24 mouse cellular contexts compared by ENCODE assay signal in the genomic region with DNA sequence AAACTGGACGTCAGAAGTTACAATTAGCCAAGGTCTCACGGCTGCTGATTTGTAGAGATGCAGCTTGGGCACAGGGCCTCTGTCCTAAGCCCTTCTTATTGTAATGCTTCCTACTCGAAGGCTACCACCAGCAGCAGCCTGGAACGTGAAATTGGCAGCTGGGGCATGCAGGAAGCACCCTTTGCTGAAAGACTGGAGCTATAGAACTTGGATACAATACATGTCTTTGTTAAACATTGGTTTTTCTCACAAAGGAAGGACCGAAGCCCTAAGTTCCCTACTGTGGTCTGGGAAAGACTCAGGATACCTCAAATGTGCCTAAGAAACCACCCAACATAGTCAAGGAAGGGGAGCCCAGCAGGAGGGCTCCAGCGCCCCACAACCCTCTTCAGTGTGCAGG. TPM values are rescaled to one million over a fixed set of nuclear protein-coding genes. Genes with fewer than 3 reads are reported as not detected.
DNase-seq lines count a peak whose midpoint lies in the region; ATAC-seq and TF ChIP-seq lines count a peak whose summit lies in the region.
"Had no signal": no experiment of that assay in that cellular context is flagged by ENCODE, and none has a peak within 500 bp of the region (broad histone marks: within the 10 kb centered on the region; RNA-seq: fewer than 3 reads in every experiment).

No protein-coding gene starts in this region.

- TF ChIP-seq RAD21 in MEL (IDR thresholded peaks at IDR 0.05; ENCODE audit: low read depth, low read length) = no peak

- H3K4me2 ChIP-seq in midbrain, embryonic 14.5 days (ENCODE audit: low read length) = no peak overlapping the region
- H3K4me2 ChIP-seq in lung, postnatal 0 days (replicated peaks; ENCODE audit: low read depth, low read length) = no peak overlapping the region
- H3K4me2 ChIP-seq: embryonic facial prominence, embryonic 13.5 days; forebrain, embryonic 12.5 days; heart, embryonic 12.5 days; hindbrain, embryonic 14.5 days had no signal

- H3K4me1 ChIP-seq in midbrain, embryonic 10.5 days = peaks cover 36% of the 10 kb centered on the region
- H3K4me1 ChIP-seq in midbrain, embryonic 14.5 days (ENCODE audit: control insufficient read depth, insufficient read depth, low read length) = peaks cover 20% of the 10 kb centered on the region
- H3K4me1 ChIP-seq in MEL (ENCODE audit: control insufficient read depth in 1 of 2, insufficient read depth in 2 of 2, low read length in 2 of 2) = peaks cover 17 to 40% of the 10 kb centered on the region in 2 experiments
- peaks cover 66% of the 10 kb centered on the region for H3K4me1 ChIP-seq in bone marrow macrophage, adult 2 months (ENCODE audit: control insufficient read depth, insufficient read depth, low read length)
- peaks cover 34% of the 10 kb centered on the region for H3K4me1 ChIP-seq in lung, adult 2 months (ENCODE audit: control insufficient read depth, insufficient read depth, low read length)
- peaks cover 12% of the 10 kb centered on the region; the same call in 1 of the 2 replicates for H3K4me1 ChIP-seq in lung, postnatal 0 days (ENCODE audit: insufficient read depth, low read depth, low read length)

- TF ChIP-seq EP300 in MEL (IDR thresholded peaks at IDR 0.05; ENCODE audit: low read depth in 1 of 2, low read length in 2 of 2) = no peak
- no peak for TF ChIP-seq EP300 in lung, postnatal 0 days (IDR thresholded peaks at IDR 0.05)

- no peaks in the 10 kb centered on the region for H3K36me3 ChIP-seq in midbrain, embryonic 10.5 days
- H3K36me3 ChIP-seq in midbrain, embryonic 14.5 days (ENCODE audit: control insufficient read depth, insufficient read depth, low read length) = no peaks in the 10 kb centered on the region
- peaks cover 0 to 38% of the 10 kb centered on the region in 2 experiments; a peak in 2 of 4 replicates for H3K36me3 ChIP-seq in MEL (ENCODE audit: control insufficient read depth in 1 of 2, insufficient read depth in 2 of 2, low read length in 2 of 2)
- H3K36me3 ChIP-seq in lung, postnatal 0 days (ENCODE audit: insufficient read depth, low read length) = no peaks in the 10 kb centered on the region
- H3K36me3 ChIP-seq: embryonic facial prominence, embryonic 13.5 days; forebrain, embryonic 12.5 days; heart, embryonic 12.5 days; hindbrain, embryonic 10.5 days had no signal

- H3K9ac ChIP-seq in midbrain, embryonic 14.5 days (replicated peaks; ENCODE audit: low read length) = no peak overlapping the region
- H3K9ac ChIP-seq in MEL (ENCODE audit: control insufficient read depth, low read depth, low read length, poor library complexity, severe bottlenecking) = peak overlapping the region; percentile 48
- H3K9ac ChIP-seq in lung, postnatal 0 days (replicated peaks; ENCODE audit: low read depth) = no peak overlapping the region
- H3K9ac ChIP-seq: embryonic facial prominence, embryonic 13.5 days; forebrain, embryonic 12.5 days; heart, embryonic 12.5 days; hindbrain, embryonic 14.5 days had no signal

- no peak for TF ChIP-seq CTCF in MEL (IDR thresholded peaks at IDR 0.05 in 2 of 3, conservative IDR thresholded peaks at IDR 0.05 in 1 of 3; ENCODE audit: control insufficient read depth in 1 of 3, insufficient read depth in 1 of 3, low read depth in 2 of 3, low read length in 3 of 3, poor library complexity in 1 of 3, severe bottlenecking in 1 of 3)
- TF ChIP-seq CTCF in bone marrow macrophage, adult 2 months (IDR thresholded peaks at IDR 0.05; ENCODE audit: low read depth, low read length) = no peak
- TF ChIP-seq CTCF in lung, adult 2 months (IDR thresholded peaks at IDR 0.05; ENCODE audit: insufficient read depth, low read length) = no peak
- no peak for TF ChIP-seq CTCF in lung, postnatal 0 days (IDR thresholded peaks at IDR 0.05)

- H3K9me3 ChIP-seq in midbrain, embryonic 10.5 days (replicated peaks) = no peaks in the 10 kb centered on the region
- H3K9me3 ChIP-seq in midbrain, embryonic 14.5 days (ENCODE audit: control insufficient read depth, low read length) = no peaks in the 10 kb centered on the region
- H3K9me3 ChIP-seq in MEL (replicated peaks; ENCODE audit: insufficient read depth, low read length) = no peaks in the 10 kb centered on the region
- no peaks in the 10 kb centered on the region for H3K9me3 ChIP-seq in lung, postnatal 0 days (ENCODE audit: low read length)
- H3K9me3 ChIP-seq: embryonic facial prominence, embryonic 13.5 days; forebrain, embryonic 12.5 days; heart, embryonic 12.5 days; hindbrain, embryonic 10.5 days had no signal

- no peaks in the 10 kb centered on the region for H3K79me2 ChIP-seq in MEL (ENCODE audit: control insufficient read depth, insufficient read depth, low read length, poor library complexity)

- no peak for DNase-seq in midbrain, embryonic 10.5 days (ENCODE audit: low spot score)
- DNase-seq in midbrain, embryonic 14.5 days = no peak
- no peak for DNase-seq in MEL (ENCODE audit: low read depth, low spot score)
- DNase-seq in lung, adult 2 months = no peak
- DNase-seq in lung, postnatal 0 days (ENCODE audit: low spot score) = no peak
- DNase-seq: adrenal gland, postnatal 10 days; cerebellum, adult 18-20 months; cerebellum, adult 9-11 months; cerebellum, postnatal 36 days; gastrocnemius, postnatal 10 days; heart, adult 2 months had no signal

- no peak overlapping the region for H3K4me3 ChIP-seq in midbrain, embryonic 10.5 days
- H3K4me3 ChIP-seq in midbrain, embryonic 14.5 days (replicated peaks; ENCODE audit: low read depth, low read length) = no peak overlapping the region
- H3K4me3 ChIP-seq in MEL (ENCODE audit: control insufficient read depth in 1 of 2, insufficient read depth in 1 of 2, low read depth in 2 of 2, low read length in 2 of 2) = peak overlapping the region in 1 of 2 experiments; percentile 10; a peak in 2 of 4 replicates
- H3K4me3 ChIP-seq in bone marrow macrophage, adult 2 months (ENCODE audit: insufficient read depth, low read length) = no peak overlapping the region
- H3K4me3 ChIP-seq in lung, adult 2 months (replicated peaks; ENCODE audit: extremely low read depth, low read depth, low read length) = no peak overlapping the region
- H3K4me3 ChIP-seq in lung, postnatal 0 days (ENCODE audit: low read depth, low read length) = no peak overlapping the region
- H3K4me3 ChIP-seq: embryonic facial prominence, embryonic 13.5 days; forebrain, embryonic 12.5 days; heart, adult 2 months; heart, embryonic 12.5 days; hindbrain, embryonic 10.5 days had no signal

- ATAC-seq in midbrain, embryonic 14.5 days (ENCODE audit: low FRiP score, low TSS enrichment) = no peak
- no peak for ATAC-seq in lung, postnatal 0 days
- ATAC-seq: forebrain, embryonic 16.5 days had no signal

- WGBS in midbrain, embryonic 10.5 days = 37% methylated on average over 6 of the region's 6 CpGs
- WGBS in midbrain, embryonic 14.5 days = 21% methylated on average over 6 of the region's 6 CpGs
- 47% methylated on average over 6 of the region's 6 CpGs for WGBS in lung, adult 2 months
- 57% methylated on average over 6 of the region's 6 CpGs for WGBS in lung, postnatal 0 days

- no peak for TF ChIP-seq POLR2A in MEL (IDR thresholded peaks at IDR 0.05; ENCODE audit: control insufficient read depth in 1 of 2, insufficient read depth in 1 of 2, low read depth in 1 of 2, low read length in 2 of 2, poor library complexity in 1 of 2)
- TF ChIP-seq POLR2A in bone marrow macrophage, adult 2 months (IDR thresholded peaks at IDR 0.05; ENCODE audit: borderline replicate concordance, low read depth, low read length) = no peak
- TF ChIP-seq POLR2A in lung, adult 2 months (IDR thresholded peaks at IDR 0.05; ENCODE audit: borderline replicate concordance, extremely low read depth, low read depth, low read length) = no peak

- H3K27ac ChIP-seq in midbrain, embryonic 10.5 days (replicated peaks) = 0 out of 2 replicates have a peak overlapping the region, but pooled peaks have one; percentile 28
- H3K27ac ChIP-seq in midbrain, embryonic 14.5 days (replicated peaks; ENCODE audit: low read depth, low read length) = no peak overlapping the region
- H3K27ac ChIP-seq in MEL (ENCODE audit: control insufficient read depth, low read depth, low read length) = peak overlapping the region; percentile 97
- peak overlapping the region; percentile 58 for H3K27ac ChIP-seq in bone marrow macrophage, adult 2 months (ENCODE audit: insufficient read depth, low read depth, low read length)
- no peak overlapping the region for H3K27ac ChIP-seq in lung, postnatal 0 days (ENCODE audit: low read length)
- H3K27ac ChIP-seq: embryonic facial prominence, embryonic 13.5 days; forebrain, embryonic 12.5 days; heart, adult 2 months; hindbrain, embryonic 10.5 days; hindbrain, embryonic 14.5 days had no signal

- H3K27me3 ChIP-seq in midbrain, embryonic 10.5 days (ENCODE audit: low read depth, poor library complexity, severe bottlenecking) = no peaks in the 10 kb centered on the region
- H3K27me3 ChIP-seq in midbrain, embryonic 14.5 days (ENCODE audit: control insufficient read depth, insufficient read depth, low read length) = no peaks in the 10 kb centered on the region
- H3K27me3 ChIP-seq in MEL (ENCODE audit: control insufficient read depth in 1 of 2, insufficient read depth in 2 of 2, low read length in 2 of 2) = no peaks in the 10 kb centered on the region
- no peaks in the 10 kb centered on the region for H3K27me3 ChIP-seq in lung, postnatal 0 days (replicated peaks; ENCODE audit: insufficient read depth, low read length)
- H3K27me3 ChIP-seq: CH12.LX; embryonic facial prominence, embryonic 13.5 days; forebrain, embryonic 12.5 days; heart, embryonic 12.5 days had no signal

RNA-seq across cellular contexts. Expression of a gene that starts 11.4 kb away (rescaled TPM):
- polyA plus RNA-seq in midbrain, embryonic 10.5 days (2016; fragmentation: Nextera tagmentation; extraction: Ambion mirVana) = 13.7 and 16.0 TPM in 2 replicates
- polyA plus RNA-seq in midbrain, embryonic 14.5 days (2014; fragmentation: Nextera tagmentation; extraction: Ambion mirVana) = 31.6 and 32.2 TPM in 2 replicates
- total RNA-seq in MEL (2012; rRNA removed) = 0.33 and 0.73 TPM in 2 replicates
- polyA plus RNA-seq in MEL (2012; ENCODE audit: insufficient read depth in 1 of 2, insufficient read length in 2 of 2, low read depth in 1 of 2, low replicate concordance in 2 of 2, missing spikeins in 1 of 2) = 1 to 10 TPM in 1 of 2 experiments, not detected in 1; 3.0 TPM
- 23.1 and 28.0 TPM in 2 replicates for polyA plus RNA-seq in bone marrow macrophage, adult 2 months (2012; ENCODE audit: insufficient read depth, insufficient read length, missing spikeins)
- 22.1 and 23.1 TPM in 2 replicates for polyA plus RNA-seq in lung, adult 2 months (2012; rRNA removed)
- 39.7 and 42.6 TPM in 2 replicates for polyA plus RNA-seq in lung, postnatal 0 days (2015; fragmentation: Nextera tagmentation; extraction: Ambion mirVana)

RNA-seq across cellular contexts. Expression of a gene that starts 31.2 kb away (rescaled TPM):
- polyA plus RNA-seq in midbrain, embryonic 10.5 days (2016; fragmentation: Nextera tagmentation; extraction: Ambion mirVana) = not detected in 2 replicates
- 0.45 TPM in 1 of 2 replicates, not detected in the other for polyA plus RNA-seq in midbrain, embryonic 14.5 days (2014; fragmentation: Nextera tagmentation; extraction: Ambion mirVana)
- total RNA-seq in MEL (2012; rRNA removed) = not detected in 2 replicates
- not detected for polyA plus RNA-seq in MEL (2012; ENCODE audit: insufficient read depth in 1 of 2, insufficient read length in 2 of 2, low read depth in 1 of 2, low replicate concordance in 2 of 2, missing spikeins in 1 of 2)
- polyA plus RNA-seq in bone marrow macrophage, adult 2 months (2012; ENCODE audit: insufficient read depth, insufficient read length, missing spikeins) = not detected in 2 replicates
- not detected in 2 replicates for polyA plus RNA-seq in lung, adult 2 months (2012; rRNA removed)
- polyA plus RNA-seq in lung, postnatal 0 days (2015; fragmentation: Nextera tagmentation; extraction: Ambion mirVana) = 0.08 and 0.14 TPM in 2 replicates
- total RNA-seq: adrenal gland, postnatal 10 days; adrenal gland, postnatal 4 days; CH12.LX; gastrocnemius, postnatal 10 days; gastrocnemius, postnatal 4 days; heart, adult 2 months; heart, postnatal 25 days had no signal
- polyA plus RNA-seq: embryonic facial prominence, embryonic 13.5 days; forebrain, embryonic 12.5 days; forebrain, embryonic 16.5 days; heart, adult 2 months; heart, embryonic 16.5 days; hindbrain, embryonic 10.5 days had no signal

RNA-seq across cellular contexts. Expression of a gene that starts 37.6 kb away (rescaled TPM):
- polyA plus RNA-seq in midbrain, embryonic 10.5 days (2016; fragmentation: Nextera tagmentation; extraction: Ambion mirVana) = 56.0 and 57.6 TPM in 2 replicates
- 48.7 and 56.0 TPM in 2 replicates for polyA plus RNA-seq in midbrain, embryonic 14.5 days (2014; fragmentation: Nextera tagmentation; extraction: Ambion mirVana)
- total RNA-seq in MEL (2012; rRNA removed) = 58.3 and 59.6 TPM in 2 replicates
- polyA plus RNA-seq in MEL (2012; ENCODE audit: insufficient read depth in 1 of 2, insufficient read length in 2 of 2, low read depth in 1 of 2, low replicate concordance in 2 of 2, missing spikeins in 1 of 2) = 10 to 100 TPM in 1 of 2 experiments, not detected in 1; 46.8 TPM
- polyA plus RNA-seq in bone marrow macrophage, adult 2 months (2012; ENCODE audit: insufficient read depth, insufficient read length, missing spikeins) = 19.2 and 20.8 TPM in 2 replicates
- polyA plus RNA-seq in lung, adult 2 months (2012; rRNA removed) = 4.8 and 6.6 TPM in 2 replicates
- 26.9 and 27.8 TPM in 2 replicates for polyA plus RNA-seq in lung, postnatal 0 days (2015; fragmentation: Nextera tagmentation; extraction: Ambion mirVana)

RNA-seq across cellular contexts. Expression of a gene that starts 53.0 kb away (rescaled TPM):
- not detected in 2 replicates for polyA plus RNA-seq in midbrain, embryonic 10.5 days (2016; fragmentation: Nextera tagmentation; extraction: Ambion mirVana)
- polyA plus RNA-seq in midbrain, embryonic 14.5 days (2014; fragmentation: Nextera tagmentation; extraction: Ambion mirVana) = not detected in 2 replicates
- 0.03 TPM in 1 of 2 replicates, not detected in the other for total RNA-seq in MEL (2012; rRNA removed)
- not detected for polyA plus RNA-seq in MEL (2012; ENCODE audit: insufficient read depth in 1 of 2, insufficient read length in 2 of 2, low read depth in 1 of 2, low replicate concordance in 2 of 2, missing spikeins in 1 of 2)
- polyA plus RNA-seq in bone marrow macrophage, adult 2 months (2012; ENCODE audit: insufficient read depth, insufficient read length, missing spikeins) = not detected in 2 replicates
- polyA plus RNA-seq in lung, adult 2 months (2012; rRNA removed) = not detected in 2 replicates
- polyA plus RNA-seq in lung, postnatal 0 days (2015; fragmentation: Nextera tagmentation; extraction: Ambion mirVana) = not detected in 2 replicates
- total RNA-seq: adrenal gland, postnatal 10 days; adrenal gland, postnatal 4 days; CH12.LX; gastrocnemius, postnatal 10 days; gastrocnemius, postnatal 4 days; heart, adult 2 months; heart, postnatal 25 days had no signal
- polyA plus RNA-seq: embryonic facial prominence, embryonic 13.5 days; forebrain, embryonic 12.5 days; forebrain, embryonic 16.5 days; frontal cortex, adult 2 months; heart, adult 2 months; heart, embryonic 12.5 days; heart, embryonic 16.5 days; hindbrain, embryonic 10.5 days; hindbrain, embryonic 14.5 days had no signal

Comparison
In these comparisons a context has a peak if more than half of its experiments do, and no peak if none do; other contexts are left out.
1. H3K27ac ChIP-seq: peak in midbrain, embryonic 10.5 days (single experiment), MEL (single experiment) and bone marrow macrophage, adult 2 months (single experiment); none in midbrain, embryonic 14.5 days (single experiment) and lung, postnatal 0 days (single experiment).